Mouse (Mus musculus): ENCODE measurements around the gene Serpina11. TPM values are rescaled to one million over a fixed set of nuclear protein-coding genes. Genes with fewer than 3 reads are reported as not detected.
"Not testable (repeated sequence)": the region's sequence is repeated elsewhere in the genome, so short reads cannot be mapped to it uniquely, and the experiment has no call there.

Gene Serpina11
- polyA plus RNA-seq, 1 experiment from 2014 or later = not detected

GRCm38 (mm10) chr12:103962860-103963259 lies 26.9 kb downstream of the Serpina11 start:
- no peak for DNase-seq (ENCODE audit: low spot score)
- Histone ChIP-seq H3K27me3 (ENCODE audit: control insufficient read depth, insufficient read depth, low read length) (no peaks in the 10 kb centered on the region), H3K4me3 (ENCODE audit: low read depth, low read length) (no peak overlapping the region), H3K27ac (replicated peaks; ENCODE audit: low read depth, low read length) (no peak overlapping the region), H3K4me1 (ENCODE audit: control insufficient read depth, insufficient read depth, low read length) (no peaks in the 10 kb centered on the region), H3K36me3 (ENCODE audit: control insufficient read depth, insufficient read depth, low read length) (no peaks in the 10 kb centered on the region), H3K9ac (ENCODE audit: low read length) (no peak overlapping the region), H3K4me2 (ENCODE audit: low read depth, severe bottlenecking) (no peak overlapping the region), H3K9me3 (ENCODE audit: control insufficient read depth, low read length) (no peaks in the 10 kb centered on the region)
- 79% methylated on average over 8 of the region's 8 CpGs for WGBS
- ATAC-seq (ENCODE audit: insufficient number of reproducible peaks, low FRiP score, low TSS enrichment, low read depth) = no peak

GRCm38 (mm10) chr12:103962337-103962736 lies 27.4 kb downstream of the Serpina11 start:
- no peak overlapping the region for H3K4me3 ChIP-seq (ENCODE audit: low read depth, low read length)
- no peak overlapping the region for H3K9ac ChIP-seq (ENCODE audit: low read length)
- H3K27me3 ChIP-seq (ENCODE audit: control insufficient read depth, insufficient read depth, low read length) = no peaks in the 10 kb centered on the region
- no peaks in the 10 kb centered on the region for H3K9me3 ChIP-seq (ENCODE audit: control insufficient read depth, low read length)
- no peak for DNase-seq (ENCODE audit: low spot score)
- no peak overlapping the region for H3K27ac ChIP-seq (replicated peaks; ENCODE audit: low read depth, low read length)
- no peak overlapping the region for H3K4me2 ChIP-seq (ENCODE audit: low read depth, severe bottlenecking)
- no peak for ATAC-seq (ENCODE audit: insufficient number of reproducible peaks, low FRiP score, low TSS enrichment, low read depth)
- H3K36me3 ChIP-seq (ENCODE audit: control insufficient read depth, insufficient read depth, low read length) = no peaks in the 10 kb centered on the region
- 92% methylated on average over 5 of the region's 5 CpGs for WGBS
- no peaks in the 10 kb centered on the region for H3K4me1 ChIP-seq (ENCODE audit: control insufficient read depth, insufficient read depth, low read length)

- ATAC-seq (ENCODE audit: insufficient number of reproducible peaks, low FRiP score, low TSS enrichment, low read depth) (no peak), DNase-seq (ENCODE audit: low spot score) (no peak)
- Histone ChIP-seq H3K4me1 (ENCODE audit: control insufficient read depth, insufficient read depth, low read length) (no peaks in the 10 kb centered on the region), H3K4me2 (ENCODE audit: low read depth, severe bottlenecking) (no peak overlapping the region), H3K27ac (replicated peaks; ENCODE audit: low read depth, low read length) (no peak overlapping the region), H3K9me3 (ENCODE audit: control insufficient read depth, low read length) (no peaks in the 10 kb centered on the region), H3K9ac (ENCODE audit: low read length) (no peak overlapping the region), H3K4me3 (ENCODE audit: low read depth, low read length) (no peak overlapping the region), H3K36me3 (ENCODE audit: control insufficient read depth, insufficient read depth, low read length) (no peaks in the 10 kb centered on the region), H3K27me3 (ENCODE audit: control insufficient read depth, insufficient read depth, low read length) (no peaks in the 10 kb centered on the region)
- 93% methylated on average over 1 of the region's 1 CpGs for WGBS
Measured at GRCm38 (mm10) chr12:103961716-103962115, 28.0 kb downstream of the Serpina11 start.

GRCm38 (mm10) chr12:103958798-103959197 lies 31.0 kb downstream of the Serpina11 start, which contains the start of gene Serpina1e:
TSS of gene Serpina1e (minus strand) at chr12:103958975.
- Histone ChIP-seq H3K4me3 (ENCODE audit: low read depth, low read length) (no peak within 1 kb of the TSS), H3K36me3 (ENCODE audit: control insufficient read depth, insufficient read depth, low read length) (no peaks in the 10 kb centered on the region), H3K27me3 (ENCODE audit: control insufficient read depth, insufficient read depth, low read length) (no peaks in the 10 kb centered on the region), H3K4me2 (ENCODE audit: low read depth, severe bottlenecking) (no peak within 1 kb of the TSS), H3K4me1 (ENCODE audit: control insufficient read depth, insufficient read depth, low read length) (no peaks in the 10 kb centered on the region), H3K9ac (ENCODE audit: low read length) (no peak within 1 kb of the TSS), H3K27ac (replicated peaks; ENCODE audit: low read depth, low read length) (no peak within 1 kb of the TSS), H3K9me3 (ENCODE audit: control insufficient read depth, low read length) (no peaks in the 10 kb centered on the region)
- ATAC-seq (ENCODE audit: insufficient number of reproducible peaks, low FRiP score, low TSS enrichment, low read depth) (no peak), DNase-seq (ENCODE audit: low spot score) (no peak)
- 76% methylated on average over 3 of the region's 3 CpGs for WGBS

- H3K9me3 ChIP-seq (ENCODE audit: control insufficient read depth, low read length); H3K4me2 ChIP-seq (ENCODE audit: low read depth, severe bottlenecking); ATAC-seq (ENCODE audit: insufficient number of reproducible peaks, low FRiP score, low TSS enrichment, low read depth); H3K27ac ChIP-seq (replicated peaks; ENCODE audit: low read depth, low read length); H3K4me1 ChIP-seq (ENCODE audit: control insufficient read depth, insufficient read depth, low read length); H3K27me3 ChIP-seq (ENCODE audit: control insufficient read depth, insufficient read depth, low read length); H3K9ac ChIP-seq (ENCODE audit: low read length); H3K4me3 ChIP-seq (ENCODE audit: low read depth, low read length); H3K36me3 ChIP-seq (ENCODE audit: control insufficient read depth, insufficient read depth, low read length); DNase-seq (ENCODE audit: low spot score): not testable (repeated sequence)
- 94% methylated on average over 2 of the region's 2 CpGs for WGBS
Measured at GRCm38 (mm10) chr12:103956555-103956954, 33.2 kb downstream of the Serpina11 start.

- not testable (repeated sequence) for H3K4me2 ChIP-seq (ENCODE audit: low read depth, severe bottlenecking); H3K9ac ChIP-seq (ENCODE audit: low read length); ATAC-seq (ENCODE audit: insufficient number of reproducible peaks, low FRiP score, low TSS enrichment, low read depth); H3K9me3 ChIP-seq (ENCODE audit: control insufficient read depth, low read length); H3K27ac ChIP-seq (replicated peaks; ENCODE audit: low read depth, low read length); H3K4me3 ChIP-seq (ENCODE audit: low read depth, low read length); H3K27me3 ChIP-seq (ENCODE audit: control insufficient read depth, insufficient read depth, low read length); H3K4me1 ChIP-seq (ENCODE audit: control insufficient read depth, insufficient read depth, low read length); H3K36me3 ChIP-seq (ENCODE audit: control insufficient read depth, insufficient read depth, low read length); DNase-seq (ENCODE audit: low spot score)
- WGBS = 78% methylated on average over 3 of the region's 3 CpGs
Measured at GRCm38 (mm10) chr12:103952972-103953371, 36.8 kb downstream of the Serpina11 start.

- H3K36me3 ChIP-seq (ENCODE audit: control insufficient read depth, insufficient read depth, low read length) = no peaks in the 10 kb centered on the region
- 90% methylated on average over 4 of the region's 4 CpGs for WGBS
- ATAC-seq (ENCODE audit: insufficient number of reproducible peaks, low FRiP score, low TSS enrichment, low read depth) (no peak), DNase-seq (ENCODE audit: low spot score) (no peak)
- no peak overlapping the region for H3K9ac ChIP-seq (ENCODE audit: low read length)
- no peak overlapping the region for H3K4me2 ChIP-seq (ENCODE audit: low read depth, severe bottlenecking)
- no peaks in the 10 kb centered on the region; the same call in 1 of the 2 replicates for H3K9me3 ChIP-seq (ENCODE audit: control insufficient read depth, low read length)
- no peaks in the 10 kb centered on the region for H3K4me1 ChIP-seq (ENCODE audit: control insufficient read depth, insufficient read depth, low read length)
- no peak overlapping the region for H3K4me3 ChIP-seq (ENCODE audit: low read depth, low read length)
- H3K27ac ChIP-seq (replicated peaks; ENCODE audit: low read depth, low read length) = no peak overlapping the region
- no peaks in the 10 kb centered on the region for H3K27me3 ChIP-seq (ENCODE audit: control insufficient read depth, insufficient read depth, low read length)
Measured at GRCm38 (mm10) chr12:103946243-103946642, 43.5 kb downstream of the Serpina11 start.

Other genes with a start within 250 kb of the Serpina11 start
- gene Serpina1d, start 216.4 kb downstream of the Serpina11 start, polyA plus RNA-seq (2014; fragmentation: Nextera tagmentation; extraction: Ambion mirVana) = not detected in 2 replicates
- gene Serpina1b, start 159.6 kb downstream of the Serpina11 start, polyA plus RNA-seq (2014; fragmentation: Nextera tagmentation; extraction: Ambion mirVana) = 0.25 TPM in 1 of 2 replicates, not detected in the other
- not detected in 2 replicates for gene Serpina1a, start 126.4 kb downstream of the Serpina11 start, polyA plus RNA-seq (2014; fragmentation: Nextera tagmentation; extraction: Ambion mirVana)
- not detected in 2 replicates for gene Serpina1c, start 85.1 kb downstream of the Serpina11 start, polyA plus RNA-seq (2014; fragmentation: Nextera tagmentation; extraction: Ambion mirVana)
- gene Serpina1e, start 31.0 kb downstream of the Serpina11 start, polyA plus RNA-seq (2014; fragmentation: Nextera tagmentation; extraction: Ambion mirVana) = not detected in 2 replicates
- gene Serpina9, start 23.8 kb upstream of the Serpina11 start, polyA plus RNA-seq (2014; fragmentation: Nextera tagmentation; extraction: Ambion mirVana) = not detected in 2 replicates
- not detected in 2 replicates for gene Serpina12, start 54.5 kb upstream of the Serpina11 start, polyA plus RNA-seq (2014; fragmentation: Nextera tagmentation; extraction: Ambion mirVana)
- not detected in 2 replicates for gene Serpina5, start 111.2 kb upstream of the Serpina11 start, polyA plus RNA-seq (2014; fragmentation: Nextera tagmentation; extraction: Ambion mirVana)
- gene Serpina3a, start 122.8 kb upstream of the Serpina11 start, polyA plus RNA-seq (2014; fragmentation: Nextera tagmentation; extraction: Ambion mirVana) = not detected in 2 replicates
- gene Serpina3b, start 138.0 kb upstream of the Serpina11 start, polyA plus RNA-seq (2014; fragmentation: Nextera tagmentation; extraction: Ambion mirVana) = not detected in 2 replicates
- gene Serpina3c, start 163.9 kb upstream of the Serpina11 start, polyA plus RNA-seq (2014; fragmentation: Nextera tagmentation; extraction: Ambion mirVana) = not detected in 2 replicates
- not detected in 2 replicates for gene Serpina3f, start 224.6 kb upstream of the Serpina11 start, polyA plus RNA-seq (2014; fragmentation: Nextera tagmentation; extraction: Ambion mirVana)
- 0.33 and 0.35 TPM in 2 replicates for gene Serpina3g, start 246.3 kb upstream of the Serpina11 start, polyA plus RNA-seq (2014; fragmentation: Nextera tagmentation; extraction: Ambion mirVana)

Data from limb, embryonic 11.5 days (tissue).